Mouse (Mus musculus) limb, embryonic 10.5 days (tissue): ENCODE results near the gene Acoxl. TPM values are rescaled to one million over a fixed set of nuclear protein-coding genes. Genes with fewer than 3 reads are reported as not detected.

ENCODE experiments used
- DNase-seq: peaks from one replicate; pipeline ENCODE4 v3.0.0-alpha.2; 2017; ENCODE audit warnings: low spot score
- H3K27ac ChIP-seq: fragments of 300-500 bp; sonication (generic); 2 replicates; pipeline ENCODE4 v1.5.1; 2016; ENCODE audit warnings: mild to moderate bottlenecking
- H3K27me3 ChIP-seq: fragments of 300-500 bp; sonication (generic); 2 replicates; pipeline ENCODE4 v1.6.1; 2016; ENCODE audit warnings: low read depth, mild to moderate bottlenecking; ENCODE audit not compliant: poor library complexity, severe bottlenecking
- H3K36me3 ChIP-seq: fragments of 300-500 bp; sonication (generic); 2 replicates; pipeline ENCODE4 v1.6.1; 2016; ENCODE audit warnings: mild to moderate bottlenecking, moderate library complexity
- H3K4me1 ChIP-seq: fragments of 300-500 bp; sonication (generic); 2 replicates; pipeline ENCODE4 v1.6.1; 2016
- H3K4me3 ChIP-seq: fragments of 300-500 bp; sonication (generic); 2 replicates; pipeline ENCODE4 v1.5.1; 2016; ENCODE audit warnings: mild to moderate bottlenecking, moderate library complexity
- H3K9me3 ChIP-seq: fragments of 300-500 bp; sonication (generic); replicated peaks from 2 replicates; pipeline ENCODE4 v1.6.1; 2016; ENCODE audit warnings: mild to moderate bottlenecking
- WGBS: fragments of 180-500 bp; shearing (Covaris S2); methylation state at CpG from one replicate; pipeline ENCODE4 v1.1.7; 2016; 5-methylcytosine and 5-hydroxymethylcytosine counted together
- polyA plus RNA-seq: library from polyadenylated mRNA; unstranded; fragments of >200 nt; fragmentation: Nextera tagmentation; extraction: Ambion mirVana; gene quantifications from 2 replicates; pipeline ENCODE4 v1.2.1, GENCODE M21; 2016

Acoxl gene
- polyA plus RNA-seq, 1 experiment from 2014 or later: 0.20 TPM

- peaks cover 45% of the 10 kb centered on the region for H3K4me1 ChIP-seq
- H3K36me3 ChIP-seq: peaks cover 97% of the 10 kb centered on the region
- WGBS: 73% methylated on average over 8 of the region's 8 CpGs
Measured at GRCm38 (mm10) chr2:128138924-128139323, 300.2 kb downstream of the Acoxl start.

GRCm38 (mm10) chr2:128139781-128140180 is 301.1 kb downstream of the Acoxl start:
- Histone ChIP-seq H3K36me3 (peaks cover 97% of the 10 kb centered on the region), H3K4me1 (peaks cover 39% of the 10 kb centered on the region), H3K4me3 (no peak overlapping the region), H3K9me3 (no peaks in the 10 kb centered on the region), H3K27ac (no peak overlapping the region), H3K27me3 (no peaks in the 10 kb centered on the region)
- DNase-seq: no peak
- 89% methylated on average over 15 of the region's 15 CpGs for WGBS

More at GRCm38 (mm10) chr2:128138924-128139323, 300.2 kb downstream of the Acoxl start:
- Histone ChIP-seq H3K27ac (peak overlapping the region; percentile 61; the same call in 1 of the 2 replicates), H3K9me3 (no peaks in the 10 kb centered on the region), H3K4me3 (no peak overlapping the region), H3K27me3 (no peaks in the 10 kb centered on the region)
- no peak for DNase-seq

GRCm38 (mm10) chr2:128140183-128140582 is 301.5 kb downstream of the Acoxl start:
- Histone ChIP-seq H3K36me3 (peaks cover 93% of the 10 kb centered on the region), H3K4me1 (peaks cover 35% of the 10 kb centered on the region), H3K27ac (no peak overlapping the region), H3K27me3 (no peaks in the 10 kb centered on the region), H3K9me3 (no peaks in the 10 kb centered on the region), H3K4me3 (no peak overlapping the region)
- 87% methylated on average over 3 of the region's 3 CpGs for WGBS
- no peak for DNase-seq

DNA sequence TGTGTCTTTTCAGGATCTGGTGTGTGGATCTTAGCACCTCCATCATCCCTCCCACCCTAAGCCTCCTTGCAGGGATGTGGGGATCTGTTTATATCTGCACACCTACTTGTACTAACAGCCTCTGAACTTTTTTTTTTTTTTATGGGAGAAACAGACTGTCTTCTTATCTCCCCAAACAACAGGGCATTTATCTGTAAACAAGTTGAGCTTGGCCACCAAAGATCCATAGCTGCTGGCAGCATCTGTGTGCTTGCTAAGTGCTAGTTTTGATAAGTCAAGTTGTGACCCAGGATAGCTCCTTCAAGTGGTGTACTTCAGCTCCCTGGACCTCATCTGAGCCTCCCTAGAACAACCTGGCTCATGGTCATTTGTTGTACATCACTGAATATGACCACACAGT is 305.3 kb downstream of the Acoxl start:
- no peaks in the 10 kb centered on the region for H3K9me3 ChIP-seq
- H3K4me1 ChIP-seq: peaks cover 7% of the 10 kb centered on the region
- H3K36me3 ChIP-seq: peaks cover 85% of the 10 kb centered on the region
- no peaks in the 10 kb centered on the region for H3K27me3 ChIP-seq
- H3K27ac ChIP-seq: no peak overlapping the region
- H3K4me3 ChIP-seq: no peak overlapping the region
- no peak for DNase-seq

GRCm38 (mm10) chr2:128145433-128145832 is 306.8 kb downstream of the Acoxl start:
- 81% methylated on average over 3 of the region's 3 CpGs for WGBS
- H3K4me1 ChIP-seq: no peaks in the 10 kb centered on the region
- H3K27ac ChIP-seq: no peak overlapping the region
- H3K27me3 ChIP-seq: no peaks in the 10 kb centered on the region
- peaks cover 85% of the 10 kb centered on the region for H3K36me3 ChIP-seq
- no peak for DNase-seq
- H3K4me3 ChIP-seq: no peak overlapping the region
- H3K9me3 ChIP-seq: no peaks in the 10 kb centered on the region

DNA sequence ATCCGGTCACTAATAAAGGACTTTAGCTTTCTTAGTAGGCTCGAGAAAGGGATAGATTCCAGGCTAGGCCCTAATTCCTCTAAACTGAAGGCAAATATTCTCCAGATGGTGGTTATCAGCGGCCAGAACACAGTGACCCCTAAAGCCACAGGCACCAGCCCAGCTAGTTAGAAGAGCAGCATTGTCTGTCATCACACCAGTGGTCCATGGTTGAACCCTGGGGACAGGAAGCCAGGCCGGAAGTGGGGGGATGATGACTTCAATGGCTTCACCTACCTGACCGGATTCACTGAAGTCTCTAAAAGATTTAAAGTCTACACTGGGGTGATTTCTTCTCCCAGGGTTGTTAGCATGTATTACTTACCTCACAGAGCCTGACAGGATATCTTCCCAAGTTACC is 310.9 kb downstream of the Acoxl start:
- H3K36me3 ChIP-seq: peaks cover 85% of the 10 kb centered on the region
- no peak for DNase-seq
- no peaks in the 10 kb centered on the region for H3K27me3 ChIP-seq
- H3K4me3 ChIP-seq: no peak overlapping the region
- no peaks in the 10 kb centered on the region for H3K9me3 ChIP-seq
- WGBS: 81% methylated on average over 5 of the region's 5 CpGs
- no peak overlapping the region for H3K27ac ChIP-seq
- 0 out of 2 replicates have a peak, but pooled peaks cover 4% of the 10 kb centered on the region for H3K4me1 ChIP-seq

DNA sequence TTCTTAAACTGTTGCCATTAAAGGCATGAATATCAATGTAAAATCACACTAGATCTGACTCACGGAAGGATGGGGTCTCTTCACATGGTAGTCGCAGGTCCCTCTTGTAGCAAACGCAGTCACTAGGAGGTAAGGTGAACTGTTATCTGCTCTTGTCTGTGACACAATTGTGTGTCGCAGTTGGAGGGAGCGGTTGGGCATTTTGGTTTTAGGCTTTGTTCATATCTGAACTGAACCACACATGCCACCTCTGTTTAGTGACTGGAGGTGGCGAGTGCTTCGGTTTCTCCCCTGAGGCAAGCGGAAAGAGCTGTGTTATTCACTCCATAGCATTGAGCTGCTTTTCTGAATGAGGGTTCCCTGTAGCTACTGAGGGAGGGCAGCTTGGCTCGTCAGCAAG is 313.5 kb downstream of the Acoxl start:
- no peak overlapping the region for H3K27ac ChIP-seq
- no peaks in the 10 kb centered on the region for H3K9me3 ChIP-seq
- H3K27me3 ChIP-seq: no peaks in the 10 kb centered on the region
- no peak overlapping the region for H3K4me3 ChIP-seq
- H3K4me1 ChIP-seq: peaks cover 18% of the 10 kb centered on the region; the same call in 1 of the 2 replicates
- no peak for DNase-seq
- WGBS: 91% methylated on average over 9 of the region's 9 CpGs
- H3K36me3 ChIP-seq: peaks cover 99% of the 10 kb centered on the region

DNA sequence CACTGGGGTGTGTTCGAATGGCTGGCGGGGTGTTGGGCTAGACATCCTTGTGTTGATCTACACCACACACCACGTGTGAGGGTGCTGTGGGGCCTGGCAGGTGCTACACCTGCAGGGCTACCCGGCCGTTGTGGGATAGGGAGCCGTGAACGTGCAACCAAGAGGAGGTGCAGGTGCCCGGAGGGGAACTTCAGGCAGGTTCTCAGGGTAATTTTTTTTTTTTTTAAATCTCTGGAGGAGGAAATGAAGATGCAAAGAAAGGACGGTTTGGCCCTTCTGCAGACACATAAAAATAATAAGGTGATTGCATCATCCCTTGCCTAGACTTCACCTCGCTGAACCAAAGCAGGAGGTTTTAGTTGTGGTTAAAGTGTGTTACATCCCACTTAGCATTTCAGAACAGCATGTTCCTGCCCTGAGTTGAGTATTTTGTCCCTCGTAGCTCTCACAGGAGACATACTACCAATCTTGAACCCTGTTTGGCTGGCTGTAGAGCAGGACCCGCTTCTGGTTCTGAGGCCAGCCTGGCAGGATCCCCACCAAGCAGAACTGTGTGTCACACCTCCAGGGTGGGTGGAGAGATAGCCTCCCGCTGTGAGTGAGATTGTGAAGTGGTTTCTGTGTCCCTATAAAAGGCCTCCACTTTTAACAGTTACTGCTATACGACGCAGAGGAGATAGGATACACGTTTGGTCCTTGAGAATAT is 314.3 kb downstream of the Acoxl start:
- 88% methylated on average over 16 of the region's 16 CpGs for WGBS
- H3K27me3 ChIP-seq: no peaks in the 10 kb centered on the region
- H3K4me1 ChIP-seq: peaks cover 19% of the 10 kb centered on the region; the same call in 1 of the 2 replicates
- H3K27ac ChIP-seq: no peak overlapping the region
- peaks cover 99% of the 10 kb centered on the region for H3K36me3 ChIP-seq
- no peak overlapping the region for H3K4me3 ChIP-seq
- H3K9me3 ChIP-seq: no peaks in the 10 kb centered on the region
- DNase-seq: no peak

GRCm38 (mm10) chr2:128153551-128153910 is 314.9 kb downstream of the Acoxl start:
- Histone ChIP-seq H3K27ac (no peak overlapping the region), H3K36me3 (peaks cover 98% of the 10 kb centered on the region), H3K4me1 (peaks cover 19% of the 10 kb centered on the region; the same call in 1 of the 2 replicates), H3K27me3 (no peaks in the 10 kb centered on the region), H3K9me3 (no peaks in the 10 kb centered on the region), H3K4me3 (no peak overlapping the region)
- 85% methylated on average over 11 of the region's 11 CpGs for WGBS
- no peak for DNase-seq

GRCm38 (mm10) chr2:128155412-128156066 is 316.9 kb downstream of the Acoxl start:
- WGBS: 94% methylated on average over 13 of the region's 13 CpGs
- Histone ChIP-seq H3K9me3 (no peaks in the 10 kb centered on the region), H3K27me3 (no peaks in the 10 kb centered on the region), H3K36me3 (peaks cover 97% of the 10 kb centered on the region), H3K4me1 (peaks cover 19% of the 10 kb centered on the region; the same call in 1 of the 2 replicates), H3K27ac (no peak overlapping the region), H3K4me3 (no peak overlapping the region)
- no peak for DNase-seq

- no peak overlapping the region for H3K27ac ChIP-seq
- H3K9me3 ChIP-seq: no peaks in the 10 kb centered on the region
- 83% methylated on average over 5 of the region's 5 CpGs for WGBS
- H3K36me3 ChIP-seq: peaks cover 94% of the 10 kb centered on the region
- H3K4me1 ChIP-seq: peaks cover 19% of the 10 kb centered on the region; the same call in 1 of the 2 replicates
- no peak overlapping the region for H3K4me3 ChIP-seq
- DNase-seq: no peak
- H3K27me3 ChIP-seq: no peaks in the 10 kb centered on the region
Measured at GRCm38 (mm10) chr2:128156067-128156462, 317.4 kb downstream of the Acoxl start.

DNA sequence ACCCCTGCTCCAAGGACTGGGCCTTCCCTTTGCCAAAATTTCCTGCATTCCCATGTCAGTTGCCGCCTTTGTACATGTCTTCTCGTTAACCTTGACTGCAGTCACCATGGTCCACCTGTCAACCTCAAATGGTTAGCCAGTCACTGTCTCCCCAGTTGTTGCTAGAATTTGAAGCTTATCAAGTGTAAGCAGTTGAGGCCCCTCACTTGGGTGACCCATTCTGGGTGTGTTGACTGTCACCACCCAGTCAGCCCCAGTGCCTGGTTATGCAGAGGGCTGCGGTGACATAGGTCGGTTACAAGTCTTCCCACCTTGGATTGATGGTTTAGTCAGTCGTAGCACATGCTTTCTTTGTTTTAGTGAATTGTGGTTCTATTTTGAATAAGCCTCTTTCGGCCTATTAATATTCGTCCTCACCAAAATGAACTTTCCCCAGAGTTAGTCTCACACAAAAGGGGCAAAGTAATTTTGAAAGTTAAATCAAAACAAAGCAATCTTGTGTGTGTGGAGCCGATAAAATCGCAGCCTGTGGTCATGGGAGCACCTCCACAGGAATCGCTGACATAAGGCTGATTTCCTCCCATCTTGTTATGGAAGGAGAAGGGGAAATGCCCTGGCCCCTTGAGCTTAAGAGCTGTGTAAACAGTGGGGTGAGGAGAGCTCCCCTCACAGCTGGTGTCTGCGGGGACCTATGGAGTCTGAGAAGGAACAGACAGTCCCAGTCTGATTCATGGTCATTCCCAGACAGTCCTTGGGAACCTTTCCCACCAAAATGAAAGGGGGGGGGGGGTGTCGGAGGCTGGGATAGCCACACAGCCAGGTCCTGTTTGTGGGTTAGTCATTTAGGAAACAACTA is 318.1 kb downstream of the Acoxl start:
- DNase-seq: no peak
- Histone ChIP-seq H3K27ac (no peak overlapping the region), H3K4me1 (peaks cover 19% of the 10 kb centered on the region; the same call in 1 of the 2 replicates), H3K27me3 (no peaks in the 10 kb centered on the region), H3K9me3 (no peaks in the 10 kb centered on the region), H3K4me3 (no peak overlapping the region), H3K36me3 (peaks cover 93% of the 10 kb centered on the region)
- WGBS: 85% methylated on average over 12 of the region's 12 CpGs
